Mouse (Mus musculus): Measurements from ENCODE around the gene Syt3. TPM values are rescaled to one million over a fixed set of nuclear protein-coding genes. Genes with fewer than 3 reads are reported as not detected.

Gene Syt3
- polyA plus RNA-seq, 1 experiment from 2014 or later = 17.6 TPM

DNA sequence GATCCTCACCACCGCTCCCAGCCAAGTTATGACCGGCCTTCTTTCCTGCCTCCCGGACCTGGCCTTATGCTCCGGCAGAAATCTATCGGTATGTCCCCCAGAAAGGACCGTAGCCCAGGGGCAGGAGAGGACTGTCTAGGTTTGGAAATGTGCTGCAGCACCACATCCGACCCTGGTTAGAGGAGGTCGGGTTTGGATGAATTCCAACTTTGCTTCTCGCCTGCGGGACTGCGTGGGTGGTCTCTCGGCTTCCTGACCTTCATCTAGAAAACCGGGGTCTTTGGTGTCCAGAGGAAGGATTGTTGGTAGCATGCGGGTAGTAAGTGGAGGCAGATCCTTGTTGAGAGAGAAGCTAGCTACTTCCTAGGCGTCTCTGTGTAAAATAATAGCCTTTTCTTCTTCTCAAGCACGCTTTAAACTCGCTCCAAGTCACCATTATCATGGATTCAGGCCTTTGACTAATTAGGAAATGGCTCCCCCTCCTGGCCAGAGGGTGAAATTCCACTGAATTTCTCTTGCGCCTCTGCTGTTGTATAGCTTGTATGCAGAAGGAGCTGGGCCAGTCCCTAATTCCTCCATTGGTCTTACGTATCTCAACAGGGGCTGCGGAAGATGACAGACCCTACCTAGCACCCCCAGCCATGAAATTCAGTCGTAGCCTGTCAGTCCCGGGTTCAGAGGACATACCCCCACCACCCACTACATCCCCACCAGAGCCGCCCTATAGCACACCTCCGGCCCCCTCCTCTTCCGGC, 32.8 kb upstream of the Syt3 start:
- Histone ChIP-seq H3K4me2 (replicated peaks) (peak overlapping the region; percentile 48), H3K9me3 (no peaks in the 10 kb centered on the region), H3K36me3 (peaks cover 46% of the 10 kb centered on the region), H3K9ac (replicated peaks) (peak overlapping the region; percentile 28; the same call in 1 of the 2 replicates), H3K27me3 (peaks cover 74% of the 10 kb centered on the region), H3K27ac (peak overlapping the region; percentile 10; the same call in 1 of the 2 replicates), H3K4me1 (replicated peaks) (peaks cover 54% of the 10 kb centered on the region), H3K4me3 (replicated peaks) (peak overlapping the region; percentile 16; the same call in 1 of the 2 replicates)
- WGBS = 2% methylated on average over 25 of the region's 25 CpGs
- ATAC-seq = peak; percentile 41

GRCm38 (mm10) chr7:44351881-44352749, 31.8 kb upstream of the Syt3 start:
- no peaks in the 10 kb centered on the region for H3K9me3 ChIP-seq
- WGBS = 4% methylated on average over 71 of the region's 71 CpGs
- peaks cover 42% of the 10 kb centered on the region for H3K36me3 ChIP-seq
- peaks cover 64% of the 10 kb centered on the region for H3K4me1 ChIP-seq (replicated peaks)
- peak overlapping the region; percentile 22 for H3K4me3 ChIP-seq (replicated peaks)
- H3K4me2 ChIP-seq (replicated peaks) = peak overlapping the region; percentile 25
- H3K27ac ChIP-seq = no peak overlapping the region
- peak overlapping the region; percentile 53 for H3K9ac ChIP-seq (replicated peaks)
- peak; percentile 28 for ATAC-seq
- H3K27me3 ChIP-seq = peaks cover 84% of the 10 kb centered on the region

- peaks cover 72% of the 10 kb centered on the region for H3K4me1 ChIP-seq (replicated peaks)
- H3K9me3 ChIP-seq = no peaks in the 10 kb centered on the region
- peaks cover 90% of the 10 kb centered on the region for H3K27me3 ChIP-seq
- H3K27ac ChIP-seq = no peak overlapping the region
- no peak for ATAC-seq
- H3K4me3 ChIP-seq (replicated peaks) = peak overlapping the region; percentile 22
- WGBS = 2% methylated on average over 71 of the region's 71 CpGs
- peak overlapping the region; percentile 25 for H3K4me2 ChIP-seq (replicated peaks)
- H3K36me3 ChIP-seq = peaks cover 38% of the 10 kb centered on the region
- peak overlapping the region; percentile 53 for H3K9ac ChIP-seq (replicated peaks)
Observed at GRCm38 (mm10) chr7:44352750-44353600, 30.9 kb upstream of the Syt3 start.

GRCm38 (mm10) chr7:44353601-44354340, 30.1 kb upstream of the Syt3 start:
- Histone ChIP-seq H3K4me3 (replicated peaks) (peak overlapping the region; percentile 16; the same call in 1 of the 2 replicates), H3K4me1 (replicated peaks) (peaks cover 77% of the 10 kb centered on the region), H3K36me3 (peaks cover 31% of the 10 kb centered on the region), H3K9me3 (no peaks in the 10 kb centered on the region), H3K9ac (replicated peaks) (peak overlapping the region; percentile 53), H3K27ac (no peak overlapping the region), H3K27me3 (peaks cover 86% of the 10 kb centered on the region), H3K4me2 (replicated peaks) (0 out of 2 replicates have a peak overlapping the region, but pooled peaks have one; percentile 25)
- ATAC-seq = no peak
- 2% methylated on average over 35 of the region's 35 CpGs for WGBS

DNA sequence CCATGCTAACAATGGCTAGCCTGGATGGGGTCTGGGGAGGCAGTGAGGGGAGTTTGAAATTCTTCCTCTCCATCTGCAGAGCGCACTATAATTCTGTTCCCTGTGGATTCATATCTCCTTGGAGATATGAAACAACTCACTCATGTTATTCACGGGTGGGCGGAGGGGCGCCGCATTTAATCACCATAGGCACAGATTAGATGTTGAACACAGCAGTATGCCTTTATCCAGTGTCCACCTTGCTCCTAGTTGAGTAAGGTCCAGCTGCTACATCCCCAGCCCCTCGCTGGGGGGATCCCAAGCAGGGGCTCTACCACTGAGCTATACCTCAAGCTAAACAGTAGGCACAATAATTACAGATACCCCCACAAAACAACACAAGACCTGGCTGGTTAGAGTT, 28.5 kb upstream of the Syt3 start:
- peaks cover 71% of the 10 kb centered on the region for H3K27me3 ChIP-seq
- H3K9ac ChIP-seq (replicated peaks) = no peak overlapping the region
- no peak overlapping the region for H3K4me3 ChIP-seq (replicated peaks)
- H3K27ac ChIP-seq = no peak overlapping the region
- H3K9me3 ChIP-seq = no peaks in the 10 kb centered on the region
- peaks cover 85% of the 10 kb centered on the region for H3K4me1 ChIP-seq (replicated peaks)
- H3K4me2 ChIP-seq (replicated peaks) = no peak overlapping the region
- ATAC-seq = no peak
- 54% methylated on average over 6 of the region's 6 CpGs for WGBS
- H3K36me3 ChIP-seq = peaks cover 27% of the 10 kb centered on the region

GRCm38 (mm10) chr7:44356590-44357481, 27.1 kb upstream of the Syt3 start:
- peak overlapping the region; percentile 71; the same call in 1 of the 2 replicates for H3K27ac ChIP-seq
- H3K9me3 ChIP-seq = no peaks in the 10 kb centered on the region
- peaks cover 26% of the 10 kb centered on the region for H3K36me3 ChIP-seq
- no peak for ATAC-seq
- peaks cover 65% of the 10 kb centered on the region for H3K27me3 ChIP-seq
- H3K9ac ChIP-seq (replicated peaks) = peak overlapping the region; percentile 55
- H3K4me3 ChIP-seq (replicated peaks) = peak overlapping the region; percentile 15
- H3K4me1 ChIP-seq (replicated peaks) = peaks cover 78% of the 10 kb centered on the region
- 2% methylated on average over 35 of the region's 35 CpGs for WGBS
- peak overlapping the region; percentile 42 for H3K4me2 ChIP-seq (replicated peaks)

DNA sequence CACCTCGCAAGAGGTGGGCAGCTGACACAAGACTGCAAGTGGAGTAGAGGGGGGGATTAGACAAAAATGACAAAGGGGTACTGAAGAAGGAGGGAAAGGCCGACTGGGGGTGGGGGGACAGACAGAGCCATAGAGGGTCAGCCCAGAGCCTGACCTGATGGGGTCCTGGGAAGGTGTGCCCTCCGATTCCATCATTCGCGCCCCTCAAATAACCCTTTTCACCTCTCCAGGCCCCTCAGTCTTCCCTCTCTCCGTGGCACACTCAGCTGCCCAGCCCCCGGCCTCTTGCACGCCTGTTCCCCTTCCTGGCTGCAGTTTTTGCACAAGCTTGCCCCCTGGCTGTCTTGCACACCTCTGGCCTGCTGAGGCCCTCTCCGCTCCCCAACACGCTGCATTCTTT, 26.4 kb upstream of the Syt3 start:
- Histone ChIP-seq H3K36me3 (peaks cover 23% of the 10 kb centered on the region), H3K27ac (peak overlapping the region; percentile 71), H3K9ac (replicated peaks) (peak overlapping the region; percentile 33; the same call in 1 of the 2 replicates), H3K4me1 (replicated peaks) (peaks cover 71% of the 10 kb centered on the region), H3K4me2 (replicated peaks) (peak overlapping the region; percentile 42), H3K4me3 (replicated peaks) (peak overlapping the region; percentile 15; the same call in 1 of the 2 replicates), H3K9me3 (no peaks in the 10 kb centered on the region), H3K27me3 (peaks cover 62% of the 10 kb centered on the region)
- no peak for ATAC-seq
- 8% methylated on average over 10 of the region's 10 CpGs for WGBS

DNA sequence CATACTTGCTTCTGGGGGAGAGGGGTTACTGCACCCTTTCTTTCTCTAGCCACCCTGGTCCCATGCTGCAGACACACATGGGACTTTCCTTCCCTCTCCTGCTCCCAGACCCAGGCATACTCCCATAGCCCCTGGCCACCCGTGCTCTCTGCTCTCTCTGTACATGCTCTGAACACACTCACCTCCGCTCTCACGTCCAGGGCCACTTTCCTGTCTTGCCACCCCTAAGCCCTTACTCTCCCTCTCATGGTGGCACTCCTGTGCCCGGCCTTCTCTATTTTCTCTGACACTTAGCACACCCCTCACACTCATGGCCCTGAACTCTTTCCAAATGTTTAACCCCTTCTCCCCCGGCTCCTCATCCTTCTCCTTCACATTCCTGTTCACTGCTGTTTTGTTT, 25.9 kb upstream of the Syt3 start:
- H3K4me3 ChIP-seq (replicated peaks) = no peak overlapping the region
- H3K27ac ChIP-seq = peak overlapping the region; percentile 71
- H3K9ac ChIP-seq (replicated peaks) = no peak overlapping the region
- H3K4me2 ChIP-seq (replicated peaks) = peak overlapping the region; percentile 42
- WGBS = 8% methylated on average over 5 of the region's 5 CpGs
- no peak for ATAC-seq
- peaks cover 23% of the 10 kb centered on the region for H3K36me3 ChIP-seq
- H3K9me3 ChIP-seq = no peaks in the 10 kb centered on the region
- H3K4me1 ChIP-seq (replicated peaks) = peaks cover 66% of the 10 kb centered on the region
- H3K27me3 ChIP-seq = peaks cover 58% of the 10 kb centered on the region

- WGBS = 2% methylated on average over 24 of the region's 26 CpGs
- peak; percentile 27 for ATAC-seq
Observed at GRCm38 (mm10) chr7:44358886-44359654, 24.8 kb upstream of the Syt3 start.

More at GRCm38 (mm10) chr7:44358886-44359654, 24.8 kb upstream of the Syt3 start:
- Histone ChIP-seq H3K27me3 (peaks cover 47% of the 10 kb centered on the region), H3K27ac (peak overlapping the region; percentile 94), H3K4me3 (replicated peaks) (peak overlapping the region; percentile 47), H3K4me1 (replicated peaks) (peaks cover 56% of the 10 kb centered on the region), H3K9ac (replicated peaks) (peak overlapping the region; percentile 65), H3K9me3 (no peaks in the 10 kb centered on the region), H3K36me3 (peaks cover 17% of the 10 kb centered on the region; the same call in 1 of the 2 replicates), H3K4me2 (replicated peaks) (peak overlapping the region; percentile 82)

All from midbrain, embryonic 13.5 days (tissue).